19 mouse cellular contexts compared by ENCODE assay signal in genomic region chr4:31367031-31367430, GRCm38 (mm10).
DNase-seq lines count a peak whose midpoint lies in the region; ATAC-seq and TF ChIP-seq lines count a peak whose summit lies in the region.
"Had no signal": no experiment of that assay in that cellular context is flagged by ENCODE, and none has a peak within 500 bp of the region (broad histone marks: within the 10 kb centered on the region; RNA-seq: fewer than 3 reads in every experiment).

No protein-coding gene starts in this region.

- H3K27ac ChIP-seq in forebrain, embryonic 16.5 days (ENCODE audit: low read length), result peak overlapping the region; percentile 83
- no peak overlapping the region for H3K27ac ChIP-seq in forebrain, postnatal 0 days (ENCODE audit: low read depth, low read length)
- H3K27ac ChIP-seq in hindbrain, embryonic 11.5 days (ENCODE audit: low read depth, low read length), result no peak overlapping the region
- H3K27ac ChIP-seq: embryonic facial prominence, embryonic 12.5 days; heart, embryonic 13.5 days; hindbrain, embryonic 12.5 days; intestine, embryonic 15.5 days had no signal

- no peaks in the 10 kb centered on the region for H3K9me3 ChIP-seq in forebrain, embryonic 16.5 days (ENCODE audit: control insufficient read depth, low read length)
- H3K9me3 ChIP-seq in forebrain, postnatal 0 days (ENCODE audit: low read length), result no peaks in the 10 kb centered on the region
- no peaks in the 10 kb centered on the region for H3K9me3 ChIP-seq in hindbrain, embryonic 11.5 days (ENCODE audit: control insufficient read depth, low read length)
- H3K9me3 ChIP-seq: embryonic facial prominence, embryonic 12.5 days; heart, embryonic 13.5 days; hindbrain, embryonic 12.5 days; intestine, embryonic 15.5 days had no signal

- TF ChIP-seq CTCF in forebrain, postnatal 0 days (IDR thresholded peaks at IDR 0.05; ENCODE audit: low read depth), result no peak

- H3K4me1 ChIP-seq in forebrain, embryonic 16.5 days (replicated peaks; ENCODE audit: control insufficient read depth, insufficient read depth, low read length), result peaks cover 6% of the 10 kb centered on the region; the same call in 1 of the 2 replicates
- H3K4me1 ChIP-seq in forebrain, postnatal 0 days (ENCODE audit: insufficient read depth), result no peaks in the 10 kb centered on the region
- H3K4me1 ChIP-seq in hindbrain, embryonic 11.5 days (replicated peaks; ENCODE audit: control insufficient read depth, insufficient read depth, low read length), result no peaks in the 10 kb centered on the region
- H3K4me1 ChIP-seq: embryonic facial prominence, embryonic 12.5 days; heart, embryonic 13.5 days; intestine, embryonic 15.5 days had no signal

- peak; percentile 53 for DNase-seq in adrenal gland, adult 2 months
- DNase-seq in adrenal gland, postnatal 4 days (ENCODE audit: low spot score in 2 of 2), result no peak
- no peak for DNase-seq in forebrain, postnatal 0 days
- peak; percentile 6 for DNase-seq in ovary, adult 18-20 months (ENCODE audit: low spot score)
- no peak for DNase-seq in ovary, postnatal 14 days (ENCODE audit: low spot score)
- no peak for DNase-seq in hindbrain, embryonic 11.5 days (ENCODE audit: low spot score)
- DNase-seq: cerebellum, adult 11-12 months; cerebellum, adult 9-10 months; cerebellum, postnatal 25 days; gastrocnemius, postnatal 36 days; heart, adult 11 months; heart, postnatal 36 days; kidney, adult 2 months had no signal

- WGBS in forebrain, embryonic 16.5 days, result 76% methylated on average over 5 of the region's 5 CpGs
- 72% methylated on average over 5 of the region's 5 CpGs for WGBS in forebrain, postnatal 0 days
- WGBS in hindbrain, embryonic 11.5 days, result 86% methylated on average over 5 of the region's 5 CpGs

- no peaks in the 10 kb centered on the region for H3K27me3 ChIP-seq in forebrain, embryonic 16.5 days (replicated peaks; ENCODE audit: control insufficient read depth, insufficient read depth, low read length)
- H3K27me3 ChIP-seq in forebrain, postnatal 0 days (ENCODE audit: insufficient read depth, low read length), result no peaks in the 10 kb centered on the region
- H3K27me3 ChIP-seq in hindbrain, embryonic 11.5 days (ENCODE audit: control insufficient read depth, insufficient read depth, low read length), result no peaks in the 10 kb centered on the region
- H3K27me3 ChIP-seq: embryonic facial prominence, embryonic 12.5 days; heart, embryonic 13.5 days; hindbrain, embryonic 12.5 days; intestine, embryonic 15.5 days had no signal

- no peak overlapping the region for H3K9ac ChIP-seq in forebrain, embryonic 16.5 days (replicated peaks; ENCODE audit: low read depth, low read length)
- H3K9ac ChIP-seq in forebrain, postnatal 0 days, result no peak overlapping the region
- no peak overlapping the region for H3K9ac ChIP-seq in hindbrain, embryonic 11.5 days (ENCODE audit: low read depth, low read length)
- H3K9ac ChIP-seq: embryonic facial prominence, embryonic 12.5 days; heart, embryonic 13.5 days; hindbrain, embryonic 12.5 days; intestine, embryonic 15.5 days had no signal

- no peaks in the 10 kb centered on the region for H3K36me3 ChIP-seq in forebrain, embryonic 16.5 days (ENCODE audit: control insufficient read depth, insufficient read depth)
- H3K36me3 ChIP-seq in forebrain, postnatal 0 days (ENCODE audit: insufficient read depth), result no peaks in the 10 kb centered on the region
- H3K36me3 ChIP-seq in hindbrain, embryonic 11.5 days (ENCODE audit: control insufficient read depth, insufficient read depth, low read length), result no peaks in the 10 kb centered on the region
- H3K36me3 ChIP-seq: embryonic facial prominence, embryonic 12.5 days; heart, embryonic 13.5 days; hindbrain, embryonic 12.5 days; intestine, embryonic 15.5 days had no signal

- ATAC-seq in forebrain, embryonic 16.5 days, result no peak
- no peak for ATAC-seq in forebrain, postnatal 0 days
- no peak for ATAC-seq in monocyte, adult 5-6 weeks (replicated peaks; ENCODE audit: insufficient number of reproducible peaks, low FRiP score, low TSS enrichment, poor library complexity, severe bottlenecking)
- no peak for ATAC-seq in hindbrain, embryonic 11.5 days (ENCODE audit: low FRiP score)
- ATAC-seq: intestine, embryonic 15.5 days had no signal

- no peak overlapping the region for H3K4me3 ChIP-seq in forebrain, embryonic 16.5 days (replicated peaks; ENCODE audit: low read length)
- no peak overlapping the region for H3K4me3 ChIP-seq in forebrain, postnatal 0 days (ENCODE audit: low read depth, low read length)
- H3K4me3 ChIP-seq in hindbrain, embryonic 11.5 days (ENCODE audit: low read depth, low read length), result no peak overlapping the region
- H3K4me3 ChIP-seq: embryonic facial prominence, embryonic 12.5 days; heart, embryonic 13.5 days; hindbrain, embryonic 12.5 days; intestine, embryonic 15.5 days had no signal

- H3K4me2 ChIP-seq in forebrain, embryonic 16.5 days (ENCODE audit: low read length), result no peak overlapping the region
- no peak overlapping the region for H3K4me2 ChIP-seq in forebrain, postnatal 0 days (ENCODE audit: low read depth)
- no peak overlapping the region for H3K4me2 ChIP-seq in hindbrain, embryonic 11.5 days (replicated peaks; ENCODE audit: low read depth, low read length)
- H3K4me2 ChIP-seq: embryonic facial prominence, embryonic 12.5 days; heart, embryonic 13.5 days; hindbrain, embryonic 12.5 days; intestine, embryonic 15.5 days had no signal

Comparison
In these comparisons a context has a peak if more than half of its experiments do, and no peak if none do; other contexts are left out.
1. DNase-seq: peak in adrenal gland, adult 2 months (single experiment) and ovary, adult 18-20 months (single experiment); none in adrenal gland, postnatal 4 days (0 of 2), forebrain, postnatal 0 days (single experiment), ovary, postnatal 14 days (single experiment) and hindbrain, embryonic 11.5 days (single experiment).